Comparison of ENCODE assay signal across 18 mouse cellular contexts in genomic region chr1:185111347-185112016, GRCm38 (mm10).
DNase-seq lines count a peak whose midpoint lies in the region; ATAC-seq lines count a peak whose summit lies in the region.
"Had no signal": no experiment of that assay in that cellular context is flagged by ENCODE, and none has a peak within 500 bp of the region (broad histone marks: within the 10 kb centered on the region; RNA-seq: fewer than 3 reads in every experiment).

No protein-coding gene starts in this region.

- peaks cover 6% of the 10 kb centered on the region; the same call in 1 of the 2 replicates for H3K4me1 ChIP-seq in forebrain, embryonic 13.5 days
- no peaks in the 10 kb centered on the region for H3K4me1 ChIP-seq in forebrain, embryonic 11.5 days (replicated peaks; ENCODE audit: control insufficient read depth, insufficient read depth, low read length)
- H3K4me1 ChIP-seq: limb, embryonic 13.5 days; liver, embryonic 15.5 days; neural tube, embryonic 15.5 days had no signal

- H3K27me3 ChIP-seq in forebrain, embryonic 13.5 days = no peaks in the 10 kb centered on the region
- no peaks in the 10 kb centered on the region for H3K27me3 ChIP-seq in forebrain, embryonic 11.5 days (ENCODE audit: control insufficient read depth, insufficient read depth, low read length)
- H3K27me3 ChIP-seq: hindbrain, embryonic 15.5 days; limb, embryonic 13.5 days; liver, embryonic 15.5 days; neural tube, embryonic 15.5 days had no signal

- no peak overlapping the region for H3K4me2 ChIP-seq in forebrain, embryonic 13.5 days
- no peak overlapping the region for H3K4me2 ChIP-seq in forebrain, embryonic 11.5 days (ENCODE audit: low read depth, low read length, severe bottlenecking)
- H3K4me2 ChIP-seq: hindbrain, embryonic 15.5 days; limb, embryonic 13.5 days; liver, embryonic 15.5 days; neural tube, embryonic 15.5 days had no signal

- no peaks in the 10 kb centered on the region for H3K9me3 ChIP-seq in forebrain, embryonic 13.5 days (replicated peaks)
- H3K9me3 ChIP-seq in forebrain, embryonic 11.5 days (ENCODE audit: control insufficient read depth, low read length) = no peaks in the 10 kb centered on the region
- H3K9me3 ChIP-seq: heart, embryonic 10.5 days; hindbrain, embryonic 15.5 days; limb, embryonic 13.5 days; liver, embryonic 15.5 days; neural tube, embryonic 15.5 days had no signal

- H3K27ac ChIP-seq in forebrain, embryonic 13.5 days = no peak overlapping the region
- H3K27ac ChIP-seq in forebrain, embryonic 11.5 days (ENCODE audit: low read depth, low read length) = no peak overlapping the region
- H3K27ac ChIP-seq: heart, embryonic 10.5 days; hindbrain, embryonic 15.5 days; limb, embryonic 13.5 days; liver, embryonic 15.5 days; neural tube, embryonic 15.5 days had no signal

- no peak overlapping the region for H3K9ac ChIP-seq in forebrain, embryonic 13.5 days
- H3K9ac ChIP-seq in forebrain, embryonic 11.5 days (ENCODE audit: low read length) = no peak overlapping the region
- H3K9ac ChIP-seq: hindbrain, embryonic 15.5 days; limb, embryonic 13.5 days; liver, embryonic 15.5 days; neural tube, embryonic 15.5 days had no signal

- DNase-seq in forebrain, embryonic 11.5 days (ENCODE audit: low spot score) = no peak
- peak; percentile 4 to 34 for DNase-seq in layer of hippocampus, postnatal 14 days (ENCODE audit: low spot score in 2 of 2)
- no peak for DNase-seq in layer of hippocampus, adult 9-11 months
- DNase-seq in right cerebral cortex, postnatal 14 days = peak; percentile 19
- no peak for DNase-seq in right cerebral cortex, adult 18-20 months
- DNase-seq: cerebellum, adult 11 months; heart, postnatal 14 days; kidney, adult 2 months; kidney, postnatal 36 days; retina, postnatal 1 day; thymus, postnatal 25 days had no signal

- no peak overlapping the region for H3K4me3 ChIP-seq in forebrain, embryonic 13.5 days
- no peak overlapping the region for H3K4me3 ChIP-seq in forebrain, embryonic 11.5 days (ENCODE audit: low read depth, low read length)
- H3K4me3 ChIP-seq: heart, embryonic 10.5 days; hindbrain, embryonic 15.5 days; limb, embryonic 13.5 days; liver, embryonic 15.5 days; neural tube, embryonic 15.5 days had no signal

- no peaks in the 10 kb centered on the region for H3K36me3 ChIP-seq in forebrain, embryonic 13.5 days (ENCODE audit: poor library complexity, severe bottlenecking)
- no peaks in the 10 kb centered on the region for H3K36me3 ChIP-seq in forebrain, embryonic 11.5 days (ENCODE audit: control insufficient read depth, insufficient read depth, low read length)
- H3K36me3 ChIP-seq: heart, embryonic 10.5 days; hindbrain, embryonic 15.5 days; limb, embryonic 13.5 days; liver, embryonic 15.5 days; neural tube, embryonic 15.5 days had no signal

- WGBS in forebrain, embryonic 13.5 days = 66% methylated on average over 10 of the region's 10 CpGs
- 82% methylated on average over 10 of the region's 10 CpGs for WGBS in forebrain, embryonic 11.5 days

- ATAC-seq in forebrain, embryonic 13.5 days = peak; percentile 16; the same call in 1 of the 2 replicates
- no peak for ATAC-seq in forebrain, embryonic 11.5 days (replicated peaks; ENCODE audit: low FRiP score)
- ATAC-seq in monocyte, adult 5-6 weeks (replicated peaks; ENCODE audit: insufficient number of reproducible peaks, low FRiP score, low TSS enrichment, poor library complexity, severe bottlenecking) = no peak

Comparison
In these comparisons a context has a peak if more than half of its experiments do, and no peak if none do; other contexts are left out.
1. DNase-seq: peak in layer of hippocampus, postnatal 14 days (2 of 2) and right cerebral cortex, postnatal 14 days (single experiment); none in forebrain, embryonic 11.5 days (single experiment), layer of hippocampus, adult 9-11 months (single experiment) and right cerebral cortex, adult 18-20 months (single experiment).